Mouse (Mus musculus) heart, embryonic 14.5 days (tissue): ENCODE results near the gene Atp5g1. TPM values are rescaled to one million over a fixed set of nuclear protein-coding genes. Genes with fewer than 3 reads are reported as not detected.

Experiments used
- polyA plus RNA-seq: library from polyadenylated mRNA; unstranded; fragments of >200 nt; fragmentation: Nextera tagmentation; extraction: Ambion mirVana; gene quantifications from 2 replicates; pipeline ENCODE4 v1.2.1, GENCODE M21; 2014

The Atp5g1 gene
- polyA plus RNA-seq, 1 experiment from 2014 or later, result 2,507 TPM

Other genes starting within 250 kb of the Atp5g1 start
- gene Gngt2, start 238.5 kb downstream of the Atp5g1 start, polyA plus RNA-seq, result 34.1 and 34.2 TPM in 2 replicates
- 9.0 and 11.4 TPM in 2 replicates for gene Abi3, start 233.2 kb downstream of the Atp5g1 start, polyA plus RNA-seq
- gene B4galnt2, start 160.8 kb downstream of the Atp5g1 start, polyA plus RNA-seq, result 0.11 TPM in 1 of 2 replicates, not detected in the other
- 14.0 and 17.2 TPM in 2 replicates for gene Igf2bp1, start 69.7 kb downstream of the Atp5g1 start, polyA plus RNA-seq
- gene Gip, start 51.1 kb downstream of the Atp5g1 start, polyA plus RNA-seq, result not detected in 2 replicates
- gene Snf8, start 40.8 kb downstream of the Atp5g1 start, polyA plus RNA-seq, result 23.5 and 30.5 TPM in 2 replicates
- gene Ube2z, start 10.3 kb downstream of the Atp5g1 start, polyA plus RNA-seq, result 28.7 and 29.7 TPM in 2 replicates
- not detected in 2 replicates for gene Calcoco2, start 36.3 kb upstream of the Atp5g1 start, polyA plus RNA-seq
- gene Ttll6, start 58.1 kb upstream of the Atp5g1 start, polyA plus RNA-seq, result not detected in 2 replicates
- gene Hoxb13, start 118.6 kb upstream of the Atp5g1 start, polyA plus RNA-seq, result not detected in 2 replicates
- gene Hoxb9, start 195.8 kb upstream of the Atp5g1 start, polyA plus RNA-seq, result not detected in 2 replicates
- gene Hoxb8, start 206.2 kb upstream of the Atp5g1 start, polyA plus RNA-seq, result not detected in 2 replicates
- 0.36 TPM in 1 of 2 replicates, not detected in the other for gene Hoxb7, start 211.0 kb upstream of the Atp5g1 start, polyA plus RNA-seq
- gene Hoxb6, start 216.8 kb upstream of the Atp5g1 start, polyA plus RNA-seq, result not detected in 2 replicates
- 0.27 TPM in 1 of 2 replicates, not detected in the other for gene Hoxb5, start 227.7 kb upstream of the Atp5g1 start, polyA plus RNA-seq
- gene Hoxb4, start 242.6 kb upstream of the Atp5g1 start, polyA plus RNA-seq, result 0.09 and 0.15 TPM in 2 replicates
- 0.31 and 0.43 TPM in 2 replicates for gene Hoxb3, start 247.7 kb upstream of the Atp5g1 start, polyA plus RNA-seq